Mouse (Mus musculus) heart, adult 2 months (tissue): Measurements from ENCODE around the gene Nlrx1.

Experiments used
- CTCF ChIP-seq: fragments of 200-600 bp; IDR thresholded peaks from 2 replicates; pipeline ENCODE4 v1.8.1; 2022; ENCODE audit warnings: antibody characterized with exemption, mild to moderate bottlenecking, moderate library complexity
- POLR2A ChIP-seq: fragments of 200-500 bp; IDR thresholded peaks from 2 replicates; pipeline ENCODE4 v1.6.1; 2011; ENCODE audit warnings: mild to moderate bottlenecking, low read depth, low read length, control low read depth; ENCODE audit not compliant: insufficient read depth

DNA sequence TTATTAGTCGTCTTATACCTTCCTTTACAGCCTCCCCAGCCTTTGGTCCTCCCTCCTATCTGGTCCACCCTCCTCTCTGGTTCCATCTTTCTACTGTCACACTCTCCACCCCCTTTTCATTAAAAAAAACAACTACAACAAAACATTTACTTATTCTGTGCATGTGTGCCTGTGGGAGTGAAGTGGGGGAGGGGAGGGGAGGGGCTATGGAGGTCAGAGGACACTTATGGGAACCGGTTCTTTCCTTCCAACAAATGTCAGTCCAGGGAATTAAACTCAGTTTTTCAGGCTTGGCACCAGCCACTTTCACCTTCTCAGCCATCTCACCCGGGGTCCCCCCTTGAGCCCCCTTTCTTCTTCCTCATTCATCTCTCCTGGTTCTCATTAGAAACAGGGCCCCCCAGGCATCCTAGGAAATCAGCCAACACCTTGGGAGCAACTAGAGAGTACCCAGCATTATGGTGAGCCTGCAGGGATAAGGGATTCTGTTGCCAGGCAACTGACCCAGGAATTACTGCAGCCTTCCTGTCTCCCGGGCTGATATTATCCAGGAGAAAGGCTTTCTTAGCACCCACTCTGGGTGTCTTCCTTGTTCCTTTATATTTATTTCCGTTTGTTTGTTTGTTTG is 13.8 kb downstream of the Nlrx1 start:
- TF ChIP-seq POLR2A, result no peak
- no peak for TF ChIP-seq CTCF
